Mouse (Mus musculus): ENCODE data around the gene Asgr2.
"Not testable (repeated sequence)": the region's sequence is repeated elsewhere in the genome, so short reads cannot be mapped to it uniquely, and the experiment has no call there.

Gene Asgr2

GRCm38 (mm10) chr11:70091986-70092783, at the start of gene Asgr2:
Asgr2 (plus strand) TSS chr11:70092644.
- DNase-seq = peak; percentile 50

- DNase-seq = no peak
Observed at GRCm38 (mm10) chr11:70043665-70044064, 48.8 kb upstream of the Asgr2 start.

GRCm38 (mm10) chr11:70045435-70045834, 47.0 kb upstream of the Asgr2 start:
- DNase-seq = no peak

- no peak for DNase-seq
Observed at GRCm38 (mm10) chr11:70049366-70049765, 43.1 kb upstream of the Asgr2 start.

- peak; percentile 23 for DNase-seq
Observed at GRCm38 (mm10) chr11:70049816-70050215, 42.6 kb upstream of the Asgr2 start.

- no peak for DNase-seq
Observed at GRCm38 (mm10) chr11:70053156-70053555, 39.3 kb upstream of the Asgr2 start.

- DNase-seq = no peak
Observed at GRCm38 (mm10) chr11:70053898-70054570, 38.4 kb upstream of the Asgr2 start, which contains the start of gene Asgr1. Asgr1 (plus strand) TSS chr11:70054085.

GRCm38 (mm10) chr11:70055618-70056214, 36.7 kb upstream of the Asgr2 start:
- DNase-seq = peak; percentile 76

GRCm38 (mm10) chr11:70057805-70058204, 34.6 kb upstream of the Asgr2 start:
- DNase-seq = no peak

GRCm38 (mm10) chr11:70059930-70060329, 32.5 kb upstream of the Asgr2 start:
- DNase-seq = no peak

GRCm38 (mm10) chr11:70063053-70063452, 29.4 kb upstream of the Asgr2 start:
- DNase-seq = no peak

- no peak for DNase-seq
Observed at GRCm38 (mm10) chr11:70066701-70067100, 25.7 kb upstream of the Asgr2 start.

- no peak for DNase-seq
Observed at GRCm38 (mm10) chr11:70068245-70068644, 24.2 kb upstream of the Asgr2 start.

- DNase-seq = no peak
Observed at GRCm38 (mm10) chr11:70070057-70070456, 22.4 kb upstream of the Asgr2 start.

GRCm38 (mm10) chr11:70070603-70071002, 21.8 kb upstream of the Asgr2 start:
- not testable (repeated sequence) for DNase-seq

- peak; percentile 89 for DNase-seq
Observed at GRCm38 (mm10) chr11:70074379-70075071, 17.9 kb upstream of the Asgr2 start.

GRCm38 (mm10) chr11:70075581-70075980, 16.9 kb upstream of the Asgr2 start:
- DNase-seq = peak; percentile 89

- no peak for DNase-seq
Observed at GRCm38 (mm10) chr11:70077441-70077840, 15.0 kb upstream of the Asgr2 start.

- DNase-seq = peak; percentile 27
Observed at GRCm38 (mm10) chr11:70079175-70079574, 13.3 kb upstream of the Asgr2 start.

GRCm38 (mm10) chr11:70079928-70080327, 12.5 kb upstream of the Asgr2 start:
- no peak for DNase-seq

GRCm38 (mm10) chr11:70080803-70081590, 11.4 kb upstream of the Asgr2 start:
- no peak for DNase-seq

- DNase-seq = no peak
Observed at GRCm38 (mm10) chr11:70084563-70084962, 7.9 kb upstream of the Asgr2 start.
